15 mouse cellular contexts compared by ENCODE assay signal in genomic region chr9:46473681-46474080, GRCm38 (mm10).
DNase-seq lines count a peak whose midpoint lies in the region.
"Had no signal": no experiment of that assay in that cellular context is flagged by ENCODE, and none has a peak within 500 bp of the region (broad histone marks: within the 10 kb centered on the region; RNA-seq: fewer than 3 reads in every experiment).

No protein-coding gene starts in this region.

- peak; percentile 31 for DNase-seq in adrenal gland, postnatal 10 days
- no peak for DNase-seq in adrenal gland, adult (ENCODE audit: inconsistent age in 2 of 2, low spot score in 1 of 2)
- DNase-seq in cerebellum, adult 11 months, result peak; percentile 68
- peak; percentile 84 for DNase-seq in cerebellum, adult 9-10 months
- peak; percentile 69 for DNase-seq in cerebellum, postnatal 36 days
- DNase-seq in embryo, embryonic 11 days, result no peak
- DNase-seq in ovary, postnatal 36 days (ENCODE audit: low spot score), result no peak
- DNase-seq: gastrocnemius, postnatal 25 days; heart, adult 11 months; kidney, adult 18-20 months; kidney, postnatal 36 days; right cerebral cortex, adult 18-20 months; right cerebral cortex, postnatal 4 days; thymus, adult 18-20 months; thymus, postnatal 25 days had no signal

Comparison
In these comparisons a context has a peak if more than half of its experiments do, and no peak if none do; other contexts are left out.
1. DNase-seq: peak in adrenal gland, postnatal 10 days (single experiment), cerebellum, adult 11 months (single experiment), cerebellum, adult 9-10 months (single experiment) and cerebellum, postnatal 36 days (2 of 2); none in adrenal gland, adult (0 of 2), embryo, embryonic 11 days (single experiment) and ovary, postnatal 36 days (single experiment).